Mouse (Mus musculus): Measurements from ENCODE around the gene Gpr25. TPM values are rescaled to one million over a fixed set of nuclear protein-coding genes. Genes with fewer than 3 reads are reported as not detected.

Gpr25 gene
- polyA plus RNA-seq (2012; rRNA removed): 0.57 and 0.58 TPM in 2 replicates

GRCm38 (mm10) chr1:136260635-136261238, at the start of gene Gpr25:
Gene Gpr25 (minus strand): TSS chr1:136260873.
- Histone ChIP-seq H3K27ac (ENCODE audit: control insufficient read depth, insufficient read depth, low read depth, low read length) (no peak within 1 kb of the TSS), H3K27me3 (ENCODE audit: control insufficient read depth, insufficient read depth, low read length) (no peaks in the 10 kb centered on the region), H3K4me1 (ENCODE audit: control insufficient read depth, insufficient read depth, low read length) (peaks cover 16% of the 10 kb centered on the region), H3K36me3 (ENCODE audit: control insufficient read depth, insufficient read depth, low read length) (no peaks in the 10 kb centered on the region), H3K4me3 (ENCODE audit: control insufficient read depth, low read depth, low read length) (peak within 1 kb of the TSS; percentile 75)
- TF ChIP-seq CTCF (IDR thresholded peaks at IDR 0.05; ENCODE audit: control insufficient read depth, insufficient read depth, insufficient replicate concordance, low read depth, low read length): no peak
- TF ChIP-seq POLR2A (IDR thresholded peaks at IDR 0.05; ENCODE audit: control insufficient read depth, low read depth, low read length): no peak

GRCm38 (mm10) chr1:136309193-136309592, 48.5 kb upstream of the Gpr25 start:
- H3K4me3 ChIP-seq (ENCODE audit: control insufficient read depth, low read depth, low read length): no peak overlapping the region
- H3K4me1 ChIP-seq (ENCODE audit: control insufficient read depth, insufficient read depth, low read length): no peaks in the 10 kb centered on the region
- H3K27ac ChIP-seq (ENCODE audit: control insufficient read depth, insufficient read depth, low read depth, low read length): no peak overlapping the region
- no peaks in the 10 kb centered on the region for H3K36me3 ChIP-seq (ENCODE audit: control insufficient read depth, insufficient read depth, low read length)
- H3K27me3 ChIP-seq (ENCODE audit: control insufficient read depth, insufficient read depth, low read length): no peaks in the 10 kb centered on the region
- TF ChIP-seq CTCF (IDR thresholded peaks at IDR 0.05; ENCODE audit: control insufficient read depth, insufficient read depth, insufficient replicate concordance, low read depth, low read length) (no peak), POLR2A (IDR thresholded peaks at IDR 0.05; ENCODE audit: control insufficient read depth, low read depth, low read length) (no peak)

- H3K27ac ChIP-seq (ENCODE audit: control insufficient read depth, insufficient read depth, low read depth, low read length): no peak overlapping the region
- H3K36me3 ChIP-seq (ENCODE audit: control insufficient read depth, insufficient read depth, low read length): no peaks in the 10 kb centered on the region
- no peak overlapping the region for H3K4me3 ChIP-seq (ENCODE audit: control insufficient read depth, low read depth, low read length)
- no peaks in the 10 kb centered on the region for H3K4me1 ChIP-seq (ENCODE audit: control insufficient read depth, insufficient read depth, low read length)
- TF ChIP-seq POLR2A (IDR thresholded peaks at IDR 0.05; ENCODE audit: control insufficient read depth, low read depth, low read length): no peak
- no peak for TF ChIP-seq CTCF (IDR thresholded peaks at IDR 0.05; ENCODE audit: control insufficient read depth, insufficient read depth, insufficient replicate concordance, low read depth, low read length)
- H3K27me3 ChIP-seq (ENCODE audit: control insufficient read depth, insufficient read depth, low read length): no peaks in the 10 kb centered on the region
These were observed 45.8 kb upstream of the Gpr25 start for GRCm38 (mm10) chr1:136306424-136306823.

GRCm38 (mm10) chr1:136293961-136294360, 33.3 kb upstream of the Gpr25 start:
- no peaks in the 10 kb centered on the region for H3K27me3 ChIP-seq (ENCODE audit: control insufficient read depth, insufficient read depth, low read length)
- H3K27ac ChIP-seq (ENCODE audit: control insufficient read depth, insufficient read depth, low read depth, low read length): no peak overlapping the region
- no peaks in the 10 kb centered on the region for H3K4me1 ChIP-seq (ENCODE audit: control insufficient read depth, insufficient read depth, low read length)
- no peak overlapping the region for H3K4me3 ChIP-seq (ENCODE audit: control insufficient read depth, low read depth, low read length)
- H3K36me3 ChIP-seq (ENCODE audit: control insufficient read depth, insufficient read depth, low read length): no peaks in the 10 kb centered on the region; the same call in 1 of the 2 replicates
- TF ChIP-seq POLR2A (IDR thresholded peaks at IDR 0.05; ENCODE audit: control insufficient read depth, low read depth, low read length): no peak
- no peak for TF ChIP-seq CTCF (IDR thresholded peaks at IDR 0.05; ENCODE audit: control insufficient read depth, insufficient read depth, insufficient replicate concordance, low read depth, low read length)

- TF ChIP-seq POLR2A (IDR thresholded peaks at IDR 0.05; ENCODE audit: control insufficient read depth, low read depth, low read length): no peak
- Histone ChIP-seq H3K4me1 (ENCODE audit: control insufficient read depth, insufficient read depth, low read length) (no peaks in the 10 kb centered on the region), H3K36me3 (ENCODE audit: control insufficient read depth, insufficient read depth, low read length) (no peaks in the 10 kb centered on the region; the same call in 1 of the 2 replicates), H3K27me3 (ENCODE audit: control insufficient read depth, insufficient read depth, low read length) (no peaks in the 10 kb centered on the region), H3K4me3 (ENCODE audit: control insufficient read depth, low read depth, low read length) (no peak overlapping the region), H3K27ac (ENCODE audit: control insufficient read depth, insufficient read depth, low read depth, low read length) (no peak overlapping the region)
These were observed 29.1 kb upstream of the Gpr25 start for GRCm38 (mm10) chr1:136289803-136290202.

- H3K36me3 ChIP-seq (ENCODE audit: control insufficient read depth, insufficient read depth, low read length): peaks cover 12% of the 10 kb centered on the region
These were observed 16.7 kb upstream of the Gpr25 start for GRCm38 (mm10) chr1:136277366-136277765.

GRCm38 (mm10) chr1:136268224-136268623, 7.6 kb upstream of the Gpr25 start:
- H3K27me3 ChIP-seq (ENCODE audit: control insufficient read depth, insufficient read depth, low read length): no peaks in the 10 kb centered on the region
- no peaks in the 10 kb centered on the region; the same call in 1 of the 2 replicates for H3K36me3 ChIP-seq (ENCODE audit: control insufficient read depth, insufficient read depth, low read length)
- H3K27ac ChIP-seq (ENCODE audit: control insufficient read depth, insufficient read depth, low read depth, low read length): no peak overlapping the region
- H3K4me3 ChIP-seq (ENCODE audit: control insufficient read depth, low read depth, low read length): no peak overlapping the region
- TF ChIP-seq POLR2A (IDR thresholded peaks at IDR 0.05; ENCODE audit: control insufficient read depth, low read depth, low read length): no peak
- H3K4me1 ChIP-seq (ENCODE audit: control insufficient read depth, insufficient read depth, low read length): no peaks in the 10 kb centered on the region

More at GRCm38 (mm10) chr1:136277366-136277765, 16.7 kb upstream of the Gpr25 start:
- H3K27ac ChIP-seq (ENCODE audit: control insufficient read depth, insufficient read depth, low read depth, low read length): no peak overlapping the region
- no peaks in the 10 kb centered on the region for H3K4me1 ChIP-seq (ENCODE audit: control insufficient read depth, insufficient read depth, low read length)
- H3K27me3 ChIP-seq (ENCODE audit: control insufficient read depth, insufficient read depth, low read length): no peaks in the 10 kb centered on the region
- no peak overlapping the region for H3K4me3 ChIP-seq (ENCODE audit: control insufficient read depth, low read depth, low read length)
- no peak for TF ChIP-seq POLR2A (IDR thresholded peaks at IDR 0.05; ENCODE audit: control insufficient read depth, low read depth, low read length)
- no peak for TF ChIP-seq CTCF (IDR thresholded peaks at IDR 0.05; ENCODE audit: control insufficient read depth, insufficient read depth, insufficient replicate concordance, low read depth, low read length)

- peaks cover under 1% of the 10 kb centered on the region; the same call in 1 of the 2 replicates for H3K4me1 ChIP-seq (ENCODE audit: control insufficient read depth, insufficient read depth, low read length)
- H3K27ac ChIP-seq (ENCODE audit: control insufficient read depth, insufficient read depth, low read depth, low read length): no peak overlapping the region
- TF ChIP-seq CTCF (IDR thresholded peaks at IDR 0.05; ENCODE audit: control insufficient read depth, insufficient read depth, insufficient replicate concordance, low read depth, low read length): no peak
- no peak for TF ChIP-seq POLR2A (IDR thresholded peaks at IDR 0.05; ENCODE audit: control insufficient read depth, low read depth, low read length)
- H3K27me3 ChIP-seq (ENCODE audit: control insufficient read depth, insufficient read depth, low read length): no peaks in the 10 kb centered on the region
- no peaks in the 10 kb centered on the region for H3K36me3 ChIP-seq (ENCODE audit: control insufficient read depth, insufficient read depth, low read length)
- H3K4me3 ChIP-seq (ENCODE audit: control insufficient read depth, low read depth, low read length): no peak overlapping the region
These were observed 5.5 kb upstream of the Gpr25 start for GRCm38 (mm10) chr1:136266127-136266526.
